Mouse (Mus musculus): Measurements from ENCODE around the gene Sugt1.

The Sugt1 gene

GRCm38 (mm10) chr14:79677891-79678687 lies 90.6 kb downstream of the Sugt1 start:
- DNase-seq (ENCODE audit: low spot score) = no peak

- DNase-seq (ENCODE audit: low spot score) = no peak
These were observed 93.2 kb downstream of the Sugt1 start for GRCm38 (mm10) chr14:79680652-79681051.
